Mouse (Mus musculus) stomach, embryonic 14.5 days (tissue): ENCODE results near the gene Samm50. TPM values are rescaled to one million over a fixed set of nuclear protein-coding genes. Genes with fewer than 3 reads are reported as not detected.

Experiments
- ATAC-seq: fragments of 200-750 bp; cut with Nextera tagmentation; 2 replicates; pipeline ENCODE4 v1.8.0; 2017; ENCODE audit warnings: low read depth, moderate TSS enrichment; ENCODE audit not compliant: insufficient number of reproducible peaks, insufficient read depth, low FRiP score
- H3K27ac ChIP-seq: fragments of 300-500 bp; sonication (generic); 2 replicates; pipeline ENCODE4 v1.5.1; 2014; ENCODE audit warnings: mild to moderate bottlenecking, low read length, moderate library complexity, mixed read lengths
- H3K27me3 ChIP-seq: fragments of 300-500 bp; sonication (generic); 2 replicates; pipeline ENCODE4 v1.6.1; 2014; ENCODE audit warnings: low read length, control low read depth, mixed read lengths; ENCODE audit not compliant: control insufficient read depth, insufficient read depth
- H3K36me3 ChIP-seq: fragments of 300-500 bp; sonication (generic); 2 replicates; pipeline ENCODE4 v1.6.1; 2014; ENCODE audit warnings: mild to moderate bottlenecking, control low read depth, low read length, moderate library complexity, mixed read lengths; ENCODE audit not compliant: control insufficient read depth, insufficient read depth
- H3K4me1 ChIP-seq: fragments of 300-500 bp; sonication (generic); 2 replicates; pipeline ENCODE4 v1.6.1; 2014; ENCODE audit warnings: low read length, control low read depth, mixed read lengths; ENCODE audit not compliant: control insufficient read depth, insufficient read depth
- H3K4me2 ChIP-seq: fragments of 300-500 bp; sonication (generic); replicated peaks from 2 replicates; pipeline ENCODE4 v1.6.1; 2014; ENCODE audit warnings: low read depth, low read length, control low read depth
- H3K4me3 ChIP-seq: fragments of 300-500 bp; sonication (generic); 2 replicates; pipeline ENCODE4 v1.5.1; 2014; ENCODE audit warnings: low read depth, low read length, control low read depth
- H3K9ac ChIP-seq: fragments of 300-500 bp; sonication (generic); replicated peaks from 2 replicates; pipeline ENCODE4 v1.6.1; 2014; ENCODE audit warnings: low read depth, mild to moderate bottlenecking, control low read depth, low read length, moderate library complexity, mixed read lengths
- H3K9me3 ChIP-seq: fragments of 300-500 bp; sonication (generic); 2 replicates; pipeline ENCODE4 v1.6.1; 2016; ENCODE audit warnings: low read depth, low read length, control low read depth; ENCODE audit not compliant: control insufficient read depth
- WGBS: fragments of 180-500 bp; shearing (Covaris S2); extraction: QIAGEN DNeasy Blood & Tissue Kit; methylation state at CpG from one replicate; pipeline ENCODE4 v1.1.7; 2014; 5-methylcytosine and 5-hydroxymethylcytosine counted together
- microRNA-seq: library from miRNA; unstranded; fragments of <30 nt; microRNA quantifications from one replicate; pipeline ENCODE4, GENCODE M21; 2016
- polyA plus RNA-seq: library from polyadenylated mRNA; unstranded; fragments of >200 nt; fragmentation: Nextera tagmentation; extraction: Ambion mirVana; gene quantifications from 2 replicates; pipeline ENCODE4 v1.2.1, GENCODE M21; 2014

Gene Samm50
- polyA plus RNA-seq, 1 experiment from 2014 or later: 51.6 TPM

- Histone ChIP-seq H3K9ac (no peak overlapping the region), H3K27ac (no peak overlapping the region), H3K27me3 (no peaks in the 10 kb centered on the region), H3K9me3 (no peaks in the 10 kb centered on the region), H3K4me1 (no peaks in the 10 kb centered on the region; the same call in 1 of the 2 replicates), H3K36me3 (no peaks in the 10 kb centered on the region), H3K4me3 (no peak overlapping the region), H3K4me2 (no peak overlapping the region)
- WGBS: 69% methylated on average over 11 of the region's 11 CpGs
- ATAC-seq: no peak
Observed at GRCm38 (mm10) chr15:84265141-84265540, 73.1 kb downstream of the Samm50 start.

GRCm38 (mm10) chr15:84266290-84266689 lies 74.2 kb downstream of the Samm50 start:
- no peak overlapping the region for H3K9ac ChIP-seq
- no peak overlapping the region for H3K4me3 ChIP-seq
- no peaks in the 10 kb centered on the region; the same call in 1 of the 2 replicates for H3K4me1 ChIP-seq
- WGBS: 63% methylated on average over 4 of the region's 4 CpGs
- no peaks in the 10 kb centered on the region for H3K36me3 ChIP-seq
- no peak for ATAC-seq
- H3K27ac ChIP-seq: no peak overlapping the region
- H3K27me3 ChIP-seq: no peaks in the 10 kb centered on the region
- no peaks in the 10 kb centered on the region for H3K9me3 ChIP-seq
- no peak overlapping the region for H3K4me2 ChIP-seq

Small RNA genes lying within 50 kb of the gene (microRNA-seq; reads per million reads assigned to microRNA genes)
- gene Mir6392: not detected

Other genes with a start within 250 kb of the Samm50 start
- gene Efcab6, start 126.9 kb upstream of the Samm50 start, polyA plus RNA-seq: 0.11 and 0.54 TPM in 2 replicates
- 3.6 and 3.7 TPM in 2 replicates for gene Sult4a1, start 86.5 kb upstream of the Samm50 start, polyA plus RNA-seq
- not detected in 2 replicates for gene Pnpla5, start 69.1 kb upstream of the Samm50 start, polyA plus RNA-seq
- 0.51 and 0.70 TPM in 2 replicates for gene Pnpla3, start 24.4 kb upstream of the Samm50 start, polyA plus RNA-seq
- gene Parvb, start 39.8 kb downstream of the Samm50 start, polyA plus RNA-seq: 4.1 and 4.4 TPM in 2 replicates
- 2.0 and 2.4 TPM in 2 replicates for gene Parvg, start 131.8 kb downstream of the Samm50 start, polyA plus RNA-seq